Mouse (Mus musculus): ENCODE results near the gene Klc1.

Klc1 gene

GRCm38 (mm10) chr12:111814769-111815762, 56.4 kb downstream of the Klc1 start:
- no peak for DNase-seq

GRCm38 (mm10) chr12:111816528-111816927, 57.9 kb downstream of the Klc1 start:
- DNase-seq: peak; percentile 74

GRCm38 (mm10) chr12:111816967-111817366, 58.3 kb downstream of the Klc1 start:
- DNase-seq: no peak

GRCm38 (mm10) chr12:111817991-111818390, 59.3 kb downstream of the Klc1 start:
- DNase-seq: no peak

- DNase-seq: no peak
Measured at GRCm38 (mm10) chr12:111819936-111820335, 61.3 kb downstream of the Klc1 start.

- DNase-seq: no peak
Measured at GRCm38 (mm10) chr12:111820708-111821107, 62.1 kb downstream of the Klc1 start.

GRCm38 (mm10) chr12:111821931-111822330, 63.3 kb downstream of the Klc1 start:
- DNase-seq: no peak

- no peak for DNase-seq
Measured at GRCm38 (mm10) chr12:111827556-111827955, 68.9 kb downstream of the Klc1 start.

GRCm38 (mm10) chr12:111829447-111829846, 70.8 kb downstream of the Klc1 start:
- no peak for DNase-seq

- no peak for DNase-seq
Measured at GRCm38 (mm10) chr12:111829954-111830353, 71.3 kb downstream of the Klc1 start.

GRCm38 (mm10) chr12:111830375-111830774, 71.7 kb downstream of the Klc1 start:
- no peak for DNase-seq

GRCm38 (mm10) chr12:111832643-111833042, 74.0 kb downstream of the Klc1 start:
- no peak for DNase-seq

GRCm38 (mm10) chr12:111833457-111833856, 74.8 kb downstream of the Klc1 start:
- DNase-seq: no peak

GRCm38 (mm10) chr12:111842565-111843433, 84.2 kb downstream of the Klc1 start:
- DNase-seq: no peak

- DNase-seq: no peak
Measured at GRCm38 (mm10) chr12:111843470-111843869, 84.8 kb downstream of the Klc1 start.

GRCm38 (mm10) chr12:111845953-111846352, 87.3 kb downstream of the Klc1 start:
- no peak for DNase-seq

GRCm38 (mm10) chr12:111846815-111847214, 88.2 kb downstream of the Klc1 start:
- no peak for DNase-seq

GRCm38 (mm10) chr12:111848300-111848798, 89.7 kb downstream of the Klc1 start:
- no peak for DNase-seq

- no peak for DNase-seq
Measured at GRCm38 (mm10) chr12:111851235-111851634, 92.6 kb downstream of the Klc1 start.

GRCm38 (mm10) chr12:111851745-111852144, 93.1 kb downstream of the Klc1 start:
- no peak for DNase-seq

GRCm38 (mm10) chr12:111853011-111853436, 94.4 kb downstream of the Klc1 start:
- no peak for DNase-seq

GRCm38 (mm10) chr12:111853546-111853945, 94.9 kb downstream of the Klc1 start:
- no peak for DNase-seq

GRCm38 (mm10) chr12:111855448-111855847, 96.8 kb downstream of the Klc1 start:
- DNase-seq: no peak

Measured in right cerebral cortex, postnatal 25 days (tissue).